Mouse (Mus musculus) megakaryocyte, embryonic 14.5 days (primary cell): ENCODE measurements around the gene Baiap2.

ENCODE experiments used
- FLI1 ChIP-seq: IDR thresholded peaks from 2 replicates; pipeline ENCODE4 v1.6.1; 2012; ENCODE audit warnings: low read length, inconsistent platforms, mixed read lengths
- GATA1 ChIP-seq: IDR thresholded peaks from 3 replicates; pipeline ENCODE4 v1.6.1; 2012; ENCODE audit warnings: mixed read lengths, low read length, inconsistent platforms, borderline replicate concordance

GRCm38 (mm10) chr11:120039581-120039980, 97.0 kb downstream of the Baiap2 start:
- TF ChIP-seq FLI1, result no peak
- no peak for TF ChIP-seq GATA1
